Mouse (Mus musculus): ENCODE data around the gene Gcn1l1. TPM values are rescaled to one million over a fixed set of nuclear protein-coding genes. Genes with fewer than 3 reads are reported as not detected.

Gene Gcn1l1
- polyA plus RNA-seq, 1 experiment from 2014 or later = 62.4 TPM

- ATAC-seq (replicated peaks; ENCODE audit: low FRiP score) (no peak), DNase-seq (ENCODE audit: low spot score) (no peak)
- WGBS = 80% methylated on average over 6 of the region's 6 CpGs
- H3K9ac ChIP-seq (ENCODE audit: low read length) = no peak overlapping the region
- H3K27me3 ChIP-seq (ENCODE audit: control insufficient read depth, insufficient read depth, low read length) = no peaks in the 10 kb centered on the region
- H3K4me3 ChIP-seq (ENCODE audit: low read depth, low read length) = no peak overlapping the region
- H3K36me3 ChIP-seq (ENCODE audit: control insufficient read depth, insufficient read depth, low read length) = no peaks in the 10 kb centered on the region
- no peak overlapping the region for H3K4me2 ChIP-seq (ENCODE audit: low read depth, low read length, severe bottlenecking)
- H3K4me1 ChIP-seq (replicated peaks; ENCODE audit: control insufficient read depth, insufficient read depth, low read length) = peaks cover 4% of the 10 kb centered on the region
- no peaks in the 10 kb centered on the region for H3K9me3 ChIP-seq (ENCODE audit: control insufficient read depth, low read length)
- no peak overlapping the region for H3K27ac ChIP-seq (ENCODE audit: low read depth, low read length)
Measured at GRCm38 (mm10) chr5:115656677-115657076, 91.6 kb downstream of the Gcn1l1 start.

DNA sequence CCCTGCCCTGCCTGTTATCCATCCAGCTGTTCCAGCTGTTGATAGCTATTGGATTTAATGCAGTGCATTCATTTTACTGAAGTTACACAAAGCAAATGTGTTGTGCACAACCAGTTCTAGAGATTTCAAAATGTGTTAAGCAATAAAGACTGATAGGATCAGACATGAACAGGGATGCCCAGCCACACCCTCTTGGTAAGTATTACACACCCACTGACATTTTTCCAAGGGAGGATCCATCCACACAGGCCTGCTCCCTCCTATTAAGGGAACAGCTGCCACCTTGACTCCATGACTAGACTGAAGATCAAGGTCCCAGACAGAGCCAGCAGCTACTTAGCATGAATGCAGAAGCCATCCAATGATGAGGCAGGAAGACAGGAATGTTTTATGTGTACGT lies 92.2 kb downstream of the Gcn1l1 start:
- no peak for ATAC-seq (replicated peaks; ENCODE audit: low FRiP score)

GRCm38 (mm10) chr5:115658352-115658751 lies 93.3 kb downstream of the Gcn1l1 start:
- WGBS = 88% methylated on average over 6 of the region's 6 CpGs

More for the DNA sequence above, 92.2 kb downstream of the Gcn1l1 start:
- Histone ChIP-seq H3K9ac (ENCODE audit: low read length) (no peak overlapping the region), H3K9me3 (ENCODE audit: control insufficient read depth, low read length) (no peaks in the 10 kb centered on the region), H3K4me3 (ENCODE audit: low read depth, low read length) (no peak overlapping the region), H3K27ac (ENCODE audit: low read depth, low read length) (no peak overlapping the region), H3K4me1 (replicated peaks; ENCODE audit: control insufficient read depth, insufficient read depth, low read length) (no peaks in the 10 kb centered on the region), H3K4me2 (ENCODE audit: low read depth, low read length, severe bottlenecking) (no peak overlapping the region), H3K36me3 (ENCODE audit: control insufficient read depth, insufficient read depth, low read length) (no peaks in the 10 kb centered on the region), H3K27me3 (ENCODE audit: control insufficient read depth, insufficient read depth, low read length) (no peaks in the 10 kb centered on the region)
- WGBS = 84% methylated on average over 1 of the region's 1 CpGs
- no peak for DNase-seq (ENCODE audit: low spot score)

DNA sequence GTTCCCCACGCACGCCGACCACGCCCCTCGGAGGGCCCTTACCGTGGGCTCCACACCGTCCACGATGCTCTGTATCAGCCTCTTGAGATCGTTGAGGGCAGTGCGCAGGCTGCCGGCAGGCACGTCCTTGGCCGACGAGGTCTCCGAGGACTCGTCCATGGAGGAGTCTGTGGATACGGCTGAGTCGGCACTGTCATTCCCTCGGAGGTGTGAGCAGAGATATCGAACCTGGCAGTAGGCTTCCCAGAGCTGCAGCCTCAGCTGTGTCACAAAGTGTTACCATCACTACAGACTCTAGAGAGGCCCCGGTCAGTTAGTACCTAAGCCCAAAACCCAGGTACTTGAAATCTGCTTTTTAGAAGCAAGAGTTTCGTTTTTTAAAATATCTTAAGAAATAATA lies 97.6 kb downstream of the Gcn1l1 start:
- Histone ChIP-seq H3K4me3 (ENCODE audit: low read depth, low read length) (no peak overlapping the region), H3K27ac (ENCODE audit: low read depth, low read length) (no peak overlapping the region), H3K4me2 (ENCODE audit: low read depth, low read length, severe bottlenecking) (no peak overlapping the region), H3K36me3 (ENCODE audit: control insufficient read depth, insufficient read depth, low read length) (no peaks in the 10 kb centered on the region), H3K4me1 (replicated peaks; ENCODE audit: control insufficient read depth, insufficient read depth, low read length) (peaks cover 4% of the 10 kb centered on the region; the same call in 1 of the 2 replicates), H3K9me3 (ENCODE audit: control insufficient read depth, low read length) (no peaks in the 10 kb centered on the region), H3K27me3 (ENCODE audit: control insufficient read depth, insufficient read depth, low read length) (no peaks in the 10 kb centered on the region), H3K9ac (ENCODE audit: low read length) (no peak overlapping the region)
- DNase-seq (ENCODE audit: low spot score) = peak; percentile 42
- no peak for ATAC-seq (replicated peaks; ENCODE audit: low FRiP score)
- WGBS = 90% methylated on average over 22 of the region's 22 CpGs

More at GRCm38 (mm10) chr5:115658352-115658751, 93.3 kb downstream of the Gcn1l1 start:
- H3K27me3 ChIP-seq (ENCODE audit: control insufficient read depth, insufficient read depth, low read length) = no peaks in the 10 kb centered on the region
- H3K4me2 ChIP-seq (ENCODE audit: low read depth, low read length, severe bottlenecking) = no peak overlapping the region
- H3K36me3 ChIP-seq (ENCODE audit: control insufficient read depth, insufficient read depth, low read length) = no peaks in the 10 kb centered on the region
- H3K4me1 ChIP-seq (replicated peaks; ENCODE audit: control insufficient read depth, insufficient read depth, low read length) = no peaks in the 10 kb centered on the region
- H3K9me3 ChIP-seq (ENCODE audit: control insufficient read depth, low read length) = no peaks in the 10 kb centered on the region
- H3K27ac ChIP-seq (ENCODE audit: low read depth, low read length) = no peak overlapping the region
- ATAC-seq (replicated peaks; ENCODE audit: low FRiP score) (no peak), DNase-seq (ENCODE audit: low spot score) (no peak)
- H3K9ac ChIP-seq (ENCODE audit: low read length) = no peak overlapping the region
- H3K4me3 ChIP-seq (ENCODE audit: low read depth, low read length) = no peak overlapping the region

- no peak for DNase-seq (ENCODE audit: low spot score)
- Histone ChIP-seq H3K9me3 (ENCODE audit: control insufficient read depth, low read length) (no peaks in the 10 kb centered on the region), H3K4me3 (ENCODE audit: low read depth, low read length) (no peak overlapping the region), H3K27me3 (ENCODE audit: control insufficient read depth, insufficient read depth, low read length) (no peaks in the 10 kb centered on the region), H3K36me3 (ENCODE audit: control insufficient read depth, insufficient read depth, low read length) (no peaks in the 10 kb centered on the region), H3K9ac (ENCODE audit: low read length) (no peak overlapping the region), H3K4me1 (replicated peaks; ENCODE audit: control insufficient read depth, insufficient read depth, low read length) (peaks cover 7% of the 10 kb centered on the region; the same call in 1 of the 2 replicates), H3K4me2 (ENCODE audit: low read depth, low read length, severe bottlenecking) (no peak overlapping the region), H3K27ac (ENCODE audit: low read depth, low read length) (no peak overlapping the region)
- ATAC-seq (replicated peaks; ENCODE audit: low FRiP score) = no peak
- WGBS = 56% methylated on average over 8 of the region's 8 CpGs
Measured at GRCm38 (mm10) chr5:115666366-115667065, 101.5 kb downstream of the Gcn1l1 start.

GRCm38 (mm10) chr5:115667210-115667609 lies 102.2 kb downstream of the Gcn1l1 start:
- H3K4me2 ChIP-seq (ENCODE audit: low read depth, low read length, severe bottlenecking) = no peak overlapping the region
- no peaks in the 10 kb centered on the region for H3K36me3 ChIP-seq (ENCODE audit: control insufficient read depth, insufficient read depth, low read length)
- ATAC-seq (replicated peaks; ENCODE audit: low FRiP score) (no peak), DNase-seq (ENCODE audit: low spot score) (no peak)
- H3K27ac ChIP-seq (ENCODE audit: low read depth, low read length) = no peak overlapping the region
- no peaks in the 10 kb centered on the region for H3K27me3 ChIP-seq (ENCODE audit: control insufficient read depth, insufficient read depth, low read length)
- H3K4me3 ChIP-seq (ENCODE audit: low read depth, low read length) = no peak overlapping the region
- no peaks in the 10 kb centered on the region for H3K9me3 ChIP-seq (ENCODE audit: control insufficient read depth, low read length)
- peaks cover 7% of the 10 kb centered on the region; the same call in 1 of the 2 replicates for H3K4me1 ChIP-seq (replicated peaks; ENCODE audit: control insufficient read depth, insufficient read depth, low read length)
- no peak overlapping the region for H3K9ac ChIP-seq (ENCODE audit: low read length)
- 74% methylated on average over 8 of the region's 8 CpGs for WGBS

GRCm38 (mm10) chr5:115667894-115668293 lies 102.8 kb downstream of the Gcn1l1 start:
- Histone ChIP-seq H3K4me3 (ENCODE audit: low read depth, low read length) (no peak overlapping the region), H3K27me3 (ENCODE audit: control insufficient read depth, insufficient read depth, low read length) (no peaks in the 10 kb centered on the region), H3K27ac (ENCODE audit: low read depth, low read length) (no peak overlapping the region), H3K9me3 (ENCODE audit: control insufficient read depth, low read length) (no peaks in the 10 kb centered on the region), H3K4me2 (ENCODE audit: low read depth, low read length, severe bottlenecking) (no peak overlapping the region), H3K9ac (ENCODE audit: low read length) (no peak overlapping the region), H3K4me1 (replicated peaks; ENCODE audit: control insufficient read depth, insufficient read depth, low read length) (peaks cover 7% of the 10 kb centered on the region; the same call in 1 of the 2 replicates), H3K36me3 (ENCODE audit: control insufficient read depth, insufficient read depth, low read length) (no peaks in the 10 kb centered on the region)
- ATAC-seq (replicated peaks; ENCODE audit: low FRiP score) (no peak), DNase-seq (ENCODE audit: low spot score) (no peak)
- 4% methylated on average over 7 of the region's 7 CpGs for WGBS

- WGBS = 87% methylated on average over 12 of the region's 12 CpGs
Measured at GRCm38 (mm10) chr5:115668986-115669385, 103.9 kb downstream of the Gcn1l1 start.

GRCm38 (mm10) chr5:115669974-115670373 lies 104.9 kb downstream of the Gcn1l1 start:
- H3K9ac ChIP-seq (ENCODE audit: low read length) = no peak overlapping the region
- 90% methylated on average over 11 of the region's 11 CpGs for WGBS
- H3K36me3 ChIP-seq (ENCODE audit: control insufficient read depth, insufficient read depth, low read length) = no peaks in the 10 kb centered on the region
- no peaks in the 10 kb centered on the region for H3K9me3 ChIP-seq (ENCODE audit: control insufficient read depth, low read length)
- DNase-seq (ENCODE audit: low spot score) (no peak), ATAC-seq (replicated peaks; ENCODE audit: low FRiP score) (no peak)
- no peaks in the 10 kb centered on the region for H3K27me3 ChIP-seq (ENCODE audit: control insufficient read depth, insufficient read depth, low read length)
- no peak overlapping the region for H3K4me3 ChIP-seq (ENCODE audit: low read depth, low read length)
- H3K4me1 ChIP-seq (replicated peaks; ENCODE audit: control insufficient read depth, insufficient read depth, low read length) = peaks cover 7% of the 10 kb centered on the region; the same call in 1 of the 2 replicates
- H3K27ac ChIP-seq (ENCODE audit: low read depth, low read length) = no peak overlapping the region
- H3K4me2 ChIP-seq (ENCODE audit: low read depth, low read length, severe bottlenecking) = no peak overlapping the region

More at GRCm38 (mm10) chr5:115668986-115669385, 103.9 kb downstream of the Gcn1l1 start:
- no peak overlapping the region for H3K9ac ChIP-seq (ENCODE audit: low read length)
- no peak for ATAC-seq (replicated peaks; ENCODE audit: low FRiP score)
- no peak for DNase-seq (ENCODE audit: low spot score)
- no peaks in the 10 kb centered on the region for H3K27me3 ChIP-seq (ENCODE audit: control insufficient read depth, insufficient read depth, low read length)
- H3K4me2 ChIP-seq (ENCODE audit: low read depth, low read length, severe bottlenecking) = no peak overlapping the region
- H3K4me3 ChIP-seq (ENCODE audit: low read depth, low read length) = no peak overlapping the region
- no peaks in the 10 kb centered on the region for H3K36me3 ChIP-seq (ENCODE audit: control insufficient read depth, insufficient read depth, low read length)
- H3K9me3 ChIP-seq (ENCODE audit: control insufficient read depth, low read length) = no peaks in the 10 kb centered on the region
- no peak overlapping the region for H3K27ac ChIP-seq (ENCODE audit: low read depth, low read length)
- peaks cover 7% of the 10 kb centered on the region; the same call in 1 of the 2 replicates for H3K4me1 ChIP-seq (replicated peaks; ENCODE audit: control insufficient read depth, insufficient read depth, low read length)

Measured in forebrain, embryonic 11.5 days (tissue).